Mouse (Mus musculus) gastrocnemius, postnatal 4 days (tissue): ENCODE results near the gene Scrg1. TPM values are rescaled to one million over a fixed set of nuclear protein-coding genes. Genes with fewer than 3 reads are reported as not detected.
A peak's percentile ranks its signal among the peaks of the same experiment; 100 is the strongest.
"Not testable (repeated sequence)": the region's sequence is repeated elsewhere in the genome, so short reads cannot be mapped to it uniquely, and the experiment has no call there.

Experiments used
- DNase-seq, 2 experiments: peaks; one replicate each; pipeline ENCODE4 v3.0.0; 2021 to 2022; ENCODE audit warnings: low spot score in 2 of 2, mixed read lengths in 2 of 2
- total RNA-seq, 2 experiments: library from RNA; stranded (reverse); gene quantifications; 2 replicates each; pipeline ENCODE4 v1.2.3; 2021

Gene Scrg1
- total RNA-seq, 2 experiments from 2014 or later: 0.42 TPM; not detected in 1

DNA sequence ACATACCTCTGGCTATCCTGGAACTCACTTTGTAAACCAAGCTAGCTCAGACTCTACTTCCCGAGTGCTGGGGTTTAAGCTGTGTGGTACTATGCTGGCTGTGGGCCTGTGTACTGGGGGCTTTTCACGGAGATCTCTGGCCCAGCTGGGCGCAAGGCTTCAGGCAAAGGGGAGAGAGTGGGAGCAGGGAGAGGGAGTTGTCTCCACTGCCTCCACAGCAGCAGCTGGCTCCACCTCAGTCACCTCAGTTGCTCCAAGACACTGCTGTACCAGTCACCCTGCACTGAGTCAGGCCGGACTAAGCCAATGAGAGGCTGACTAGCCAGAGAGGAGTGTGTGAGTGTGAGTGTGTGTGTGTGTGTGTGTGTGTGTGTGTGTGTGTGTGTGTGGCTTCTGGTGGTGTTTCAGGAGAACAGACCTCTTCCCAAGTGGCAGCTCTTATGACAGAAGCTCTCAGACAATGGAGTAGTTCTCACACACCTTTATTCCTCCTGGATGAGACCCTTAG, 51.9 kb downstream of the Scrg1 start:
- DNase-seq: no peak

DNA sequence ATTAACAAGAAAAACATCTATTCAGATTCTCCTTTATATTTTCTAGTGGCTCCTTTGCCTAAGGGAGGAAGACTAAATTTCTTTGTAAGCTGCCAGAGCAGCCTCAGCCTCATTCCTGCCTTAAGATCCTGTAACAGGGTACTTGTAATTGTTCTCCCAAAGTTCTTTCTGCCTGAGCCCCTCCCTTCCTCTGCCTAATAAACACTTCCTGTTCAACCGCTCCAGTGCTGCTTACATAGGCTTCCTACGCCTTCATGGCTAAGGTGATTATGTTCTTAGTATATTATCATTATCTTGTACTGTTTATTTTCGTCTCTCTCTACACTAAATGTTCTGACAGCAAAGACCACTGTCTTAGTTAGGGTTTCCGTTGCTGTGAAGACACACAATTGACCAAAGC, 52.9 kb downstream of the Scrg1 start:
- no peak for DNase-seq

DNA sequence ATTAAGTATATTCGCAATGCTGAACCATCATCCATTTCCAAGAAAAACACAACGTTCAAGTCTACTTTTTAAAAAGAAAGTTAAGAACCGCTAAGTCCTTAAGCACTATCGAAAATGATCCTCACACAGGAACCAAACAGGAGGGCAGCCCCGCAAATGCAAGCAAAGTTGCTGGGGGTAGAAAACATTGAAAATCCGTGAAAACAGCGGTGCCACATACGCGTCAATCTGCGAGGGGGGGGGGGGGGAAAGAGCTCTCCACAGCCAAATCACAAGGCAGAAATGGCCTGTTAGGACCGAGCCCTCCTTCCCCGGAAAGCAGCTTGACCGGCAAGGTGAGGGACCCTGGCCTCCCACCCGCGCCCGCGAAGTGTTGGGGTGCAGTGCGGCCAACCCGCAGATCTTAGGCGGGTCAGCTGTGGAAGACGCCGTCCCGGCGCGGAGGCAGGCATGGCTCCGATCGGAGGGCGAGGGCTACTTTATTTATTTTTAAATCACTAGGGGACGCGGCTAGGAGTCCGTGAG, 55.1 kb downstream of the Scrg1 start:
- DNase-seq: no peak

DNA sequence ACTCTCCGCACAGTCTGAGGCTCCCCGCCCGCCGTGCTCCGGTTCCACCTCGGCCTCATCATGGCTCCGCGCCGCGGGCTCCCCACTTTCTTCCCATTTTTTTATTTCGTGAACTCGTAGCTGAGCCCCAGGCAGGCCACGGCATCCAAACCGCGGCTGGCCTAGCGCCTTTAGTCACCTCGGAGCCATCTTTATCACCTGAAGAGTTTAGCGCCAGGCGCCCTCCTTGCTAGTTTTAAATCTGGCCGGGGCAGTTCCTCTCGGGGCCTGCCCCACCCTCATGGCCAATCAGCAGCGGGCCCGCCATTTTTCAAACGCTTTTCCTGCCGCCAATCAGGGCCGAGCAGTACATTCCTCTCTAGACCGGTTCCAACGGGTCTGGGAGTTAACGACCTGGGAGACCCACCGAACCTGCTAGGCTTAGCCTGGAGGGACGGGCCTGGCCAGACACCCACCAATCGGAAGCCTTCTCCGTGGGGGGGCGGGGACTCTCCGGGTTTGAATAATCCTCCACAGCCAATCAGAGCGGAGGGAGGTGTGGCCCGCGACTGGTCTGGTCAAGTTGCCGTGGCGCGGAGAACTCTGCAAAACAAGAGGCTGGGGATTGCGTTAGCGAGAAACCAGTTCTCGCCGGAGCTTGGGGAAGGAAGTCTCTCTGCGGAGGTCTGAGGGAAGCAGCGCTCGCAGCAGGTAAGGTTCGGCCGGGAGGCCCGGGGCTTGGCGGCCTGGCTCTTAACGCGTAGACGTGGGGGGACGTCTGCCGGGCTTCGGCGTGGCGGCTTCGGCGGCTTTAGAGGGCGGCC, 55.8 kb downstream of the Scrg1 start, which contains the start of gene Hmgb2:
Gene Hmgb2, plus strand, starts transcription at position 592 of the 803 bp plus-strand sequence.
- peak; percentile 99 to 100 for DNase-seq

DNA sequence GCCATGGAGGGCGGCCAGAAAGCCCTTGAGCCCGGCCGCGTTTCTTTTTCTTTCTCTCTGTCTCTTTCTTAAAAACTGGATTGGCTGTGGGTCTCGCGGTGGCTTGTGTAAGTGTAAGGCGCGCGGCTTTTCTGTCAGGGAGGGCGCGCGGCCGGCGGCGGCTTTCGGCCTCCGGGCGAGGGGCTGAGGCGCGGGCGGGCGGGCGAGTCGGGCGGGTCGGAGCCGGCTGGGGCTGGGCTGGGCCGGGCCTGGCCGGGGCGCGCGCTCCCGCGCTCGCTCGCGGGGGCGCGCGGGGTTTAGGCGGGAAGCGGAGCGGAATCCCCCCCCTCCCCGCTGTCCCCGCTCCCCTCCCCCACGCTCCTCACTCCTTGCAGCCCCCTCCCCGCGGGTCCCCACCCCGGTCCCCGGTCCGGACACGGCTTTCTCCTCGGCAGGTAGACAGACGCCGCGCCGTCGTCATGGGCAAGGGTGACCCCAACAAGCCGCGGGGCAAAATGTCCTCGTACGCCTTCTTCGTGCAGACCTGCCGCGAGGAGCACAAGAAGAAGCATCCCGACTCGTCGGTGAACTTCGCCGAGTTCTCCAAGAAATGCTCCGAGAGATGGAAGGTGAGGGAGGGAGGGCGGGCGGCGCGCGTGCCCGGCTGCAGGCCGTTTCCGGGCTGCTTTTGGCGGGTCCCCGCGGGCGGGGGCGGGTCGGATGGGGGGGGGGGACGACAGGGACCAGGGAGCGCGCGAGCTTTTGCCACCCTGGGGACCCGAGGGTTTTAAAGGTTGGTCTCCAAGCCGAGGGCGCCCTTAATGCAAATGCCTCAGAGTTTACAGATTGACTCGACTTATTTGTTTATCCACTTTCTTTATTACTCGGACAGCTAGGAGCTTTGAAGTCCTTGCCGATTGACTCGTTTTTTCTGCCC, 56.7 kb downstream of the Scrg1 start:
- DNase-seq: peak; percentile 44 to 55

DNA sequence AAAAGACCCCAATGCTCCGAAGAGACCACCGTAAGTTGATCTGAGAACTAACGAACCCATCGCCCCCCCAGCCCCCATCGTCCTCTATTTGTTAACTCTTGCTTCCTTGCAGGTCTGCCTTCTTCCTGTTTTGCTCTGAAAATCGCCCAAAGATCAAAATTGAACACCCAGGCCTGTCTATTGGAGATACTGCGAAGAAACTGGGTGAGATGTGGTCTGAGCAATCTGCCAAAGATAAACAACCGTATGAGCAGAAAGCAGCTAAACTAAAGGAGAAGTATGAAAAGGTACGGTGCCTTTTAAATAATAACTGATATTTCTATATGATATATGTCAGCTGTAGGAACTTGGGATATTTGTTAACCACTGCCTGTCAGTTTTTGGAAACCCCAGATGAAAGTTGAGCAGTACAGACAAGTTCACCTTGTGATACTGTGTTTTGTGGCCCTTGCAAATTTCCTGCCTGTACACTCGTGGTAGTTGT, 57.5 kb downstream of the Scrg1 start:
- not testable (repeated sequence) for DNase-seq

DNA sequence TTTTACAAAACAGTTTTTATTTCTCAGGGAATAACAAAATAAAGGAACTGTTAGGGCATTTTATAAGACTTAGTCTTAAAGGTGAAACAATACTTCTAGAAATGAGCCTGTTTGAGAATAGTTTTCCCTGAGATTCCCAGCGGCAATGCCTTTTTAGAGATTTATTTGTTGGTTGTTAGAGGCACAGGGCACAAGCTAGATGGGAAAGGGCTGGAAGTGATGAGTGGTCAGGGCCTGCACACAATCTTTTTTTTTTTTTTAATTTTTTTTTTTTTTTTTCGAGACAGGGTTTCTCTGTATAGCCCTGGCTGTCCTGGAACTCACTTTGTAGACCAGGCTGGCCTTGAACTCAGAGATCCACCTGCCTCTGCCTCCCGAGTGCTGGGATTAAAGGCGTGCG, 61.0 kb downstream of the Scrg1 start:
- DNase-seq: not testable (repeated sequence)

DNA sequence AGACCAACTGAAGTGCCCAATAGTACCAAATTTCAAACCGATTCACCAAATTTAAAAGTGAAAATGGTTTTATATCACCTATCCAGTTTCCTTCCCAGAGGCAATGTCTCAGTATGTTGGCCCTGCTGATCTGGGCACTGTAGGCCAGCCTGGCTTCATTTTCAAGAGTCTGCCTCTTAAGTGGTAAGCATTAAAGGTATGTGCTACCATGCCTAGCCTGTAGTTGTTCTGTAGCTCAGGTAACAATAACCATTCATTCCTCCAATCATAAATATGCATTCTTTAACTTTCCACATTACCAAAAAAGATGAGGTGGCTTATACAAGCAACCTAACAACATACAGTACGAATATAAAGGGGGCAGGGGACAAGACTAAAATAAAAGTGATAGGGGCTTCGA, 62.0 kb downstream of the Scrg1 start:
- DNase-seq: no peak

DNA sequence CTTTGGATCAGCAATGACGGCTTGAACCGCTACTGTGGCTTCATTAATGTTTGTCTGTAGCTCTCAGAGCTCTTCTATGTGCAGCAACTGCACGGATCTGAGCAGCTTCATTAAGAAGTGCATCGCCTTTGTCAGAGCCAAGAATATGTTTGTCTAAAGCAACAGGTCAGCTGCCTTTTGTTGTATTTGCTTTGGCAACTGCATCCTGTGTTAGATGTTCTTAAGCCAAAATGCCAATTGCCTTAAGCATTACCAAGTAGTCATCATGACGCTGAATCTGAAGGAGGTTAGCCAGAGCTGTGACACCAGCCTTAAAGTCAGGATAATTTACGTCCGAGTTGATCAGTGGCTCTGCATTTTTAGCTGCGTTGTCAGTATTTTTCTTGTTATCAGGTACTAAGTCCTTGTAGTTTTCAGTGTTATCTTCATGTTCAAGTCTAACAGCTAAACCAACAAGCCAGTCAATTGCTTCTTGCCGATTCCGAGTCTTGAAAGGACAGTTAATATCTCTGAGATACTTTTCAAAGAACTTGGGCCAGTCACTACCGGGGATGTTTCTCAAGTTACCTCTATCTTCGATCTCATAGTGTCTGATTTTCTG, 64.6 kb downstream of the Scrg1 start:
- no peak for DNase-seq

Other genes starting within 250 kb of the Scrg1 start
- 1 to 10 TPM; 1.5 to 1.6 TPM for gene Hand2, start 134.9 kb upstream of the Scrg1 start, total RNA-seq
- 10 to 100 TPM; 25.3 to 31.6 TPM for gene Sap30, start 31.9 kb downstream of the Scrg1 start, total RNA-seq
- gene Hmgb2, start 56.0 kb downstream of the Scrg1 start, total RNA-seq: 100 to 1,000 TPM in 1 of 2 experiments, 10 to 100 TPM in 1; 99.6 to 103 TPM
- gene Galnt7, start 197.1 kb downstream of the Scrg1 start, total RNA-seq: 1 to 10 TPM; 8.7 to 8.9 TPM